Mouse (Mus musculus) layer of hippocampus, postnatal 14 days (tissue): ENCODE measurements at regions not wholly inside any gene's neighbourhood (a gene's known extent, or its start where the extent isn't known, plus 50 kb on each side); places are given as distances from the start of the nearest gene placed in this dataset.
A peak's percentile ranks its signal among the peaks of the same experiment; 100 is the strongest.

Experiments
- DNase-seq, 2 experiments: peaks; one replicate each; pipeline ENCODE4 v3.0.0; 2021 to 2022; ENCODE audit warnings: low spot score in 2 of 2, mixed read lengths in 1 of 2

DNA sequence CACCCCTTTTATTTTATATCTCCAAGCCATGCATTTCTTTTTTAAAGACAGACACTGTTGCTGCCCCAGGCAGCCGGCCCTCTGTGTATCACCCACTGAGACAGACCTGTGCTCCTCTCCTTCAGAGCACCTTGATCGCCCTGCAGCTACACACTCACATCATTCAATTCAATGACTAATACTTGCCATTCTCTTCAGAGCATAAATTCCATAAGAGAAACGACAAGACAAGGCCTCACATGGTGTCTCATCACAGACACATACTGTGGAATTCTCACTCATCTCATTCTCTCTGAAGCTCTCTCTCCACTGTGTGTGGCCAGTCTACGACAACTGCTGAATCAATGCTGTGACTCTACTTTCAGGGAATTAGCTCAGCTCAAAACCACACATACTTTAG lies 94.6 kb upstream of the 4933412E24Rik start:
- no peak for DNase-seq

DNA sequence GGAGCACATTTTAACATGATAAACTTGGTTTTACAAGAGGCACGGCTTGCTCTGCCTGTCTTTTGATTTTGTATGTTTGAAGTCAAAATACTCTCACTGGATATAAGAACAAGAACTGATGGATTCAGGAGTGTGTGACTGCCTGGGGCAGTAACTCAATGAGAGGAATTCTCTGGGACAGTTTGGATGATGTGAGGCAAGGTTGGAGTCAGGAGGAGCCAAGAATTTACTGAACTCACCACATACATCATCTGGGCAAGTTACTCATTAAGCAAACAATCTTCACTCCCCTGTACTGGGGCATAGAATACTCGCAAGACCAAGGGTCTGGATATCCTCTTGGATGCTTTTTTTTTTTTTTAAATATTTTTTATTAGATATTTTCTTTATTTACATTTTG lies 87.7 kb upstream of the 4933412E24Rik start:
- DNase-seq: no peak

DNA sequence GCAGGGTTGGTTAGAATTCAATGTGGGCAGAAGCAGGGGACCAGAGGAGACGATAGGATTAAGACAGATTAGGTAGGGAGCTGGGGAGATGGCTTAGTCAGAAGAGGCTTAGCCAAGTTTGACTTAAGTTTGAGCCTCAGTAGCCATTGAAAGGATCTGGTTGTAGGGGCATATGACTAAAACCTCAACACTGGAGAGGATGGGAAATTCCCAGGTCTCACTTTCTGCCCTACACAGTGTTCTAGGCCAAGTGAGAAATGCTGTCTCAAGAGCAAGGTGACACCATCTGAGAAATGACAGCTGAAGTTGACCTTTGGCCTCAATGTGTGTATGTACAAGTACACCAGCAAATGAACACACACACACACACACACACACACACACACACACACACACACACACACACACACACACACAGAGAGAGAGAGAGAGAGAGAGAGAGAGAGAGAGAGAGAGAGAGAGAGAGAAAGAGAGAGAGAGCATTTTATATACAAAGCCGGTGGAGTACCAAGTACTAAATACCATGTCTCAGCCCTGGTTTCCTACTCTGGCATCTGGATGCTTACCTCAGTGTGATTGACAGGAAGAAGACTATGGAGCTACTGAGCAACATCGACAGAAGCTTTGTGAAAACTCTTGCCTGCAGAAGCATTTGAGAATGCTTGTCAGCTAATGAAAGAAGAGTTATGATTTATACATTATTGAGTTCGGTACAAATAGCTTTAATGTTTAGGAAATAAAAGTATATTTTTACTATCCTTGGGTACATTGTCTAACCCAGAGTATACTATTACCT lies 85.3 kb upstream of the 4933412E24Rik start:
- no peak for DNase-seq

DNA sequence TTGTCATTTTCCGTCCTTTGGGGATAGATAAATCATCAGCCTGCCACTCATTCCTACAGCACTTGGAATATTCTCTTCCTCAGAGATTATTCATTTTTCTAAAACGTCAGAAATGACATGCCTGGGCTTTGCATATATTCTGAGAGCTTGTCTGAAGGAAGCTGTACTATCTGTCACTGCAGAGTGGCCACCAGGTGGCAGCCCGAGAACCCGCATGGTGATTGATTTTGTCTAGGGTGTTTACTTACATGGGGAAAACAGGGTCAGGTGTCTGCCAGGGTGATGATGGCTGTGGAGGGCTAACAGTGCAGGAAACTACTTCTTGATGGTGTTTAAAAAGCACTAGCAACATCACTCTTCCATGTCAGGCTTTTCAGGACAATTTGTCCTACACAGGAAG lies 80.7 kb upstream of the 4933412E24Rik start:
- peak; percentile 67 to 85 for DNase-seq

DNA sequence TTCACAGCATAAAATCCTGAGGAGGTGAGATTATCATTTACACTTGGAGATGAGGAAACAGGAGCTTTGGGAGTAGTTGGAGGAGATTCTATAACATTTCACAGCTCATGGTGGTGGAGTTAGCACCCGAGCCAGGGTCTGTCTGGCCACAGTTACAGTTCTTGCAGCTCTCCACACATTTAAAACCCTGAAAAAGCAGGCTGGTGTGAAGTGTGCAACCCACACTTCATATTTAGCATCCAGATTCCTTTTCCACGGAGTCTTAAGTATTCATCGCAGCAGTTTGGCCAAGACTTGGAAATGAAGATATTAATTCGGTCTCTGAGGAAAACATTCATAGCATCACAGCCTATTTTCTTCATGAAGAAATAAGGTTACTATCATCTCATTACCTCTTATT lies 79.7 kb upstream of the 4933412E24Rik start:
- DNase-seq: no peak

DNA sequence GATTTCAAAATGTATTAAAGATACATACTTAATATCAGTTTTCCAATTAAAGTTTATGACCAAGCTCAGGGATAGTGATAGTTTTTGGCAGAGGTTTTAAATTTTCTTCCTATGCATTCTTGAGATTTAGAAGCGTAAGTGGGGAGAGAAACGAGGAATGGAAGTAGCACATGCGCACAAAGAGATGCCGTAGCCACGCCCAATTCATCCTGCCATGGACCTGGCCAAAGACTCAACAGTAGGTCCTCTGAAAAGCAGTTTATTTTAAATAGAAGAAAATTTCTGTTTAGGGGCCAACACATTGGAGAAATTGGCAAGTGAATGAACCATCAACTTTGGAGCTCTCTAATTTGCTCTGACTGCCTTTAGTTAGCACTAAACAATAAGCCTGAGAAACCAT lies 73.5 kb upstream of the 4933412E24Rik start:
- no peak for DNase-seq

DNA sequence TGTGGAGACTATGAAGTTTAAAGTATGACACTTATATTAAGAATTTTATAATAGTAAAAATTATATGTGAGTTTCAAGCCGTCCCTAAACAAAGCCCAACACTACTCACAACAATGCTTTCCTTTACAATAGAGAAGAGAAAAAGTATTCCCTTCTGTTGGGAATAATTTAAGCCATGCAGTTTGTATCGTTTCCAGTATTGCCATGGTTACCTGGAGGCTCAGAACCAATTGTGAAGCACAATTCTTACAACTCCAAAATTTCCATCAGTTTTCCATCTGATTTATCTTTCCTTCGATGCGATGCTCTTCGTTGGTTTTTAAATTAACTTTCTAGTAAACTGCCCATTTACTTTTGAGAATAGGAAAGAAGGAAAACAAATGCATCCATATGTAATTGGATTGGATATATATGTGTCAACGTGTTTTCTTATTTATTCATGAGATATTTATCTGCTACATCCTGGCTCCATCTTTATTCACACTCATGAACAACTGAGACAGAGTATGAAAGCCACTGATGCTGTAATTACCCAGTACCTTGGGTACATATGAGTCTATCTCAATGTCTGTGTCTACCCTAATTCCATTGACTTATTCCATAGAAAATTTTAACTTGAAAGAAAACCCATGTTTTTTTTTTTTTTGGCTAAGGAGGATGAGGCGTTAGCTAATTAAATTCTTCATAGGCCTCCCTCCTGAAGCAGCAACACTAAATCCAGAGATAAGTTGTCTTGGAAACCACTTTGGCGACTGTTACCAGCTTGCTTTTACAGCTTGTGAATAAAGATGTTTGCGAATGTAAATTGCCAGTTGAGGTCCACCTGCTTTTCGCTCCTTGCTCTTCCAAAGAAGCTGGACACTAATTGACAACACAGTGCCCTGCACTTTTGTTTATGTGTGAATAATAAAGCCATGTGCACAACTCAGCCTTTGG lies 72.8 kb upstream of the 4933412E24Rik start:
- DNase-seq: peak in 1 of 2 experiments; percentile 61
